Mouse (Mus musculus) forebrain, embryonic 15.5 days (tissue): Measurements from ENCODE around the gene Tmem266. TPM values are rescaled to one million over a fixed set of nuclear protein-coding genes. Genes with fewer than 3 reads are reported as not detected.
A peak's percentile ranks its signal among the peaks of the same experiment; 100 is the strongest.

ENCODE experiments used
- ATAC-seq: fragments of 200-750 bp; cut with Nextera tagmentation; replicated peaks from 2 replicates; pipeline ENCODE4 v1.8.0; 2017; ENCODE audit warnings: mild to moderate bottlenecking, moderate TSS enrichment, moderate library complexity
- H3K27ac ChIP-seq: fragments of 300-500 bp; sonication (generic); replicated peaks from 2 replicates; pipeline ENCODE4 v1.5.1; 2015; ENCODE audit warnings: mild to moderate bottlenecking, inconsistent platforms
- H3K27me3 ChIP-seq: fragments of 300-500 bp; sonication (generic); 2 replicates; pipeline ENCODE4 v1.6.1; 2015; ENCODE audit warnings: inconsistent platforms
- H3K36me3 ChIP-seq: fragments of 300-500 bp; sonication (generic); 2 replicates; pipeline ENCODE4 v1.6.1; 2015; ENCODE audit warnings: mild to moderate bottlenecking, inconsistent platforms
- H3K4me1 ChIP-seq: fragments of 300-500 bp; sonication (generic); 2 replicates; pipeline ENCODE4 v1.6.1; 2015; ENCODE audit warnings: inconsistent platforms
- H3K4me2 ChIP-seq: fragments of 300-500 bp; sonication (generic); replicated peaks from 2 replicates; pipeline ENCODE4 v1.6.1; 2015; ENCODE audit warnings: mild to moderate bottlenecking, inconsistent platforms
- H3K4me3 ChIP-seq: fragments of 300-500 bp; sonication (generic); 2 replicates; pipeline ENCODE4 v1.5.1; 2015; ENCODE audit warnings: mild to moderate bottlenecking, inconsistent platforms
- H3K9ac ChIP-seq: fragments of 300-500 bp; sonication (generic); replicated peaks from 2 replicates; pipeline ENCODE4 v1.6.1; 2015; ENCODE audit warnings: mild to moderate bottlenecking, inconsistent platforms
- H3K9me3 ChIP-seq: fragments of 300-500 bp; sonication (generic); 2 replicates; pipeline ENCODE4 v1.6.1; 2016; ENCODE audit warnings: inconsistent platforms
- WGBS: fragments of 180-500 bp; shearing (Covaris S2); methylation state at CpG from one replicate; pipeline ENCODE4 v1.1.7; 2015; ENCODE audit warnings: mixed read lengths; 5-methylcytosine and 5-hydroxymethylcytosine counted together
- polyA plus RNA-seq: library from polyadenylated mRNA; unstranded; fragments of >200 nt; fragmentation: Nextera tagmentation; extraction: Ambion mirVana; gene quantifications from 2 replicates; pipeline ENCODE4 v1.2.1, GENCODE M21; 2015

Tmem266 gene
- polyA plus RNA-seq, 1 experiment from 2014 or later = 1.4 TPM

DNA sequence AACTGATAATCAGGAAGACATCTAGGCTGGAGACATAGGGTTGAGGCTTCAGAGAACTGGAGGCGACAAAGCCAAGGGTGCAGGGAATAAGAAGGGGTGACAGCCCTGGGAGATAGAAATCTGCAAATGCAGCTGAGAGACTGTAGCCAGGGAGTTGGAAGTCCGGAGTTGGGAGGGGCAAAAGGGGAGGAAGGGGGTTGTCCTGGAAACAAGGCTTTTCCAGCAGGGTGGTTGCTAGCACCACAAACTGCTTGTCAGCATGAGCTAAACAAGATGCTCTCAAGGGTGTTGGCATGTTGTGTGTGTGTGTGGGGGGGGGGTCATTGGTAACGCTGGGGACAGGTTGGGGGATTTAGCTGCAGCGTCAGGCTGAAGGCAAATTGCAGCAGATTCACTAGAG, 82.1 kb downstream of the Tmem266 start:
- 37% methylated on average over 4 of the region's 4 CpGs for WGBS
- Histone ChIP-seq H3K4me2 (no peak overlapping the region), H3K4me1 (0 out of 2 replicates have a peak, but pooled peaks cover 4% of the 10 kb centered on the region), H3K27ac (no peak overlapping the region), H3K9ac (no peak overlapping the region), H3K27me3 (no peaks in the 10 kb centered on the region), H3K9me3 (no peaks in the 10 kb centered on the region), H3K36me3 (no peaks in the 10 kb centered on the region), H3K4me3 (no peak overlapping the region)
- ATAC-seq = 0 out of 2 replicates have a peak, but pooled peaks have one; percentile 19

DNA sequence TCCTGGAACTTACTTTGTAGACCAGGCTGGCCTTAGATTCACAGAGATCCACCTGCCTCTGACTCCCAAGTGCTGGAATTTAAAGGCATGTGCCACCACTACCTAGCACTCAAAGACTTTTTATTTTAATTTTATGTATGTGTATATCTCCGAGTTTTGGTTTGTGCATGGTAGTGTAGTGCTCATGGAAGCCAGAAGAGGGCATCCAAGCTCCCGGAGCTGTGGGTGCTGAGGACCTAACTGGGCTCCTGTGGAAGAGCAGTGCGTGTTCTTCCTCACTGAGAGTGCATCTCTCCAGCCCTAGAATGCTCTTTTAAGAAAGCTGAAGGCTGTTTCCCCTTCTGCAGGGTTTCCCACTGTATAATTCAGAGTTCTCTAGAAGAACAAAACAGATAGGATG, 83.1 kb downstream of the Tmem266 start:
- Histone ChIP-seq H3K4me2 (no peak overlapping the region), H3K27ac (no peak overlapping the region), H3K9ac (no peak overlapping the region), H3K4me3 (no peak overlapping the region), H3K4me1 (0 out of 2 replicates have a peak, but pooled peaks cover 4% of the 10 kb centered on the region), H3K27me3 (no peaks in the 10 kb centered on the region), H3K36me3 (no peaks in the 10 kb centered on the region), H3K9me3 (no peaks in the 10 kb centered on the region)
- ATAC-seq = no peak
- WGBS = 50% methylated on average over 3 of the region's 3 CpGs

DNA sequence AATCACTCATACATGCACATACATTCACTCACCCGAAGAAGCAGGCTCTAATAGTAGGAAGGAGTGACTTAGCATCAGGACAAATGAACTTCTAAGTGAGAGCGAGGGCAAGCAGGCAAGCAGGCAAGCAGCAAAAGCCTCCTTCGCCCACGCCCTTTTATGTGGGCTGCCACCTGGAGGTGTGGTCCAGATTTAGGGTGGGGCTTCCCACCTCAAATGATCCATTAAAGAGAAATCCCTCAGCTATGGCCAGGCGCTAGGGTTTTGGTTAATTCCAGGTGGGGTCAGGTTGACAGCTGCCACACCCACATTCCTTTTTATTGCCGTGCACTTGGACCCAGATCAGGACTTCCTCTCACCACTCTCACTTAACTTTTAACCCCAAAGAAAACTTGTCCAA, 83.7 kb downstream of the Tmem266 start:
- H3K4me3 ChIP-seq = no peak overlapping the region

DNA sequence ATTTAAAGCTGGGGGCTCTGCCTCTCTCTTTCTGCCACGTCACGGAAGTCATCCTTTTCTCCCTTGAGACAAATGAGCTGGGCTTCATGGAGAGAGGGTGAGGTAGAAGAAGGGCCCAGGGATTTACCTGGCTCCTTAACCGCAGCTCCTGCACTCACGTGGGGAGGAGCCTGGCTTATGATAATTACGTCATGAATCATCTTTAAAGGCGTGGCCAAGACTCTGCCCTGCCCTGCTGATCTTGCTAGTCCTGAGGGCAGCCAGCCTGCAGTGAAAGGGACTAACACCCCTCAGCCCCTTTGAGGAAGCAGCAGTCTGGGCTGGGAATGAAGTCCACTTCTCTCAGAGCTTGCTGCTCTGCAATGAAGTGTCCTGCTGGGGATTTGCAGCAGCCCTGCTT, 84.4 kb downstream of the Tmem266 start:
- 37% methylated on average over 6 of the region's 6 CpGs for WGBS
- no peaks in the 10 kb centered on the region for H3K36me3 ChIP-seq
- no peak overlapping the region for H3K4me2 ChIP-seq
- no peaks in the 10 kb centered on the region for H3K9me3 ChIP-seq
- H3K9ac ChIP-seq = no peak overlapping the region
- no peak overlapping the region for H3K27ac ChIP-seq
- H3K27me3 ChIP-seq = no peaks in the 10 kb centered on the region
- H3K4me3 ChIP-seq = no peak overlapping the region
- 0 out of 2 replicates have a peak, but pooled peaks cover 4% of the 10 kb centered on the region for H3K4me1 ChIP-seq
- ATAC-seq = no peak

More for the DNA sequence above, 83.7 kb downstream of the Tmem266 start:
- Histone ChIP-seq H3K4me2 (no peak overlapping the region), H3K36me3 (no peaks in the 10 kb centered on the region), H3K9me3 (no peaks in the 10 kb centered on the region), H3K4me1 (0 out of 2 replicates have a peak, but pooled peaks cover 4% of the 10 kb centered on the region), H3K27me3 (no peaks in the 10 kb centered on the region), H3K9ac (no peak overlapping the region), H3K27ac (no peak overlapping the region)
- 66% methylated on average over 6 of the region's 6 CpGs for WGBS
- no peak for ATAC-seq

DNA sequence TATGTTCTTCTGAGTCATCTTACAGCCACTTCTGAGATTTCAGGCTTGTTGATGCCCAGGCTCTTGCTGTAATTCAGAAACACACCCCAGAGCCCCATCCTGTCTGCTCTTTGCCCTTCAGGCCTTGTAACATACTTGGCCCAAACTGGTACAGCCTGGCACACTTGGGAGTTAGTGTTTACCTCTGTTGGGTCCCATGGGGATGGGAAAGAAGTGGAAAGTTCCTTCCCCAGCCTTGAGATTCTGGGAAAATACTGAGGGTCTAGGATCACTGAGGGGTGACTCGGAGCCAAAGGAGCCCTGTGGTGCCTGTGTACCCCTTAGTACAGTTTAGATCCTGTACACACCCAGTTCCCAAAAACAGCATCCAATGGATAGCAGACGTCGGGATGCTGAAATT, 95.1 kb downstream of the Tmem266 start:
- Histone ChIP-seq H3K9me3 (no peaks in the 10 kb centered on the region), H3K27me3 (no peaks in the 10 kb centered on the region), H3K4me2 (no peak overlapping the region), H3K9ac (no peak overlapping the region), H3K27ac (no peak overlapping the region), H3K4me1 (no peaks in the 10 kb centered on the region), H3K36me3 (no peaks in the 10 kb centered on the region), H3K4me3 (no peak overlapping the region)
- 90% methylated on average over 3 of the region's 3 CpGs for WGBS
- ATAC-seq = no peak

DNA sequence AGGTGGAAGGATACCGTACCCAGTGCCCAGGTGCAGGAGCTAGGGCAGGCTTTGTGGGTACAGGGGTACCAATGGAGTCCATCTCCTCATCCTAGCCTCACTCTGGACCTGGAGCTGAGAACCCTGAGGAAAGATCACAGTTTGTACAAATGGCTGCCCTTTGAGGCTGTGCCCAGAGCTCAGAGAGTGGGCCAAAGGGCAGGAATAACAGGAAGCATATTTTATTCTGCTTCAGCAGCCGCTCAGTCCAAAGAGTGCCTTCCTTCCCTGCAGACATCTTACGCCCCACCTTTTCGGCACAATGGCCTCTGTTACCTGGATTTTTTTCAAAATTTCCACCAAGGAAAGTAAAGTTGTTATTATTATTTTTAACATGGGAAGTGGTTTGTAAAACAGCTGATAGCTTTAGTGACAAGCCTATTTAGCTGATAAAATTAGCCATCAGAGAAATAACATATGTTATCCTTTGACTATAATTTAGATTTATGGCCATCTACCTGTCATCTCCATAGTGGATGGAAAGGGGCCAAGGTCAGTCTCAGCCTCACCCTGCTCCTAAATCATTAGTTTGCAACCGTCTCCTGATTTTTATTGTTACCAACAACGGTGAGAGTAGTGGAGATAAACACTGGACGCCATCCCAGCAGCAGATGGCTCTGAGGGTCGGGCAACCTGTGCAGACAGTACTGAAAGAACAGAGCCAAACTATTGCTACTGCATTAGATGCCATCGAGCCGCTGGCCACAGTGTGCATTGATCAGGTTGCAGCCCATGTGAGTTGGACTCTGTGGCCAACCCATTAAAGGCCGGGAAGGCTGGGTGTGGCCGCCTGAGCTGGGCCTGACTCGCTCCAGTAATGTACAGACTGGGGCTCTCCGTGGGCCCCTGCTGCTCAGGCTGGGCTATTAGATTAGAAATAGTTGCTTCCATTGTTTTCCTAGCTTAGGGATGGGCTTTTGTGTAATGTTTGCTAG, 97.0 kb downstream of the Tmem266 start:
- H3K4me2 ChIP-seq = no peak overlapping the region
- H3K4me3 ChIP-seq = no peak overlapping the region
- no peaks in the 10 kb centered on the region for H3K27me3 ChIP-seq
- no peaks in the 10 kb centered on the region for H3K9me3 ChIP-seq
- no peak for ATAC-seq
- no peak overlapping the region for H3K9ac ChIP-seq
- WGBS = 64% methylated on average over 14 of the region's 14 CpGs
- no peaks in the 10 kb centered on the region for H3K36me3 ChIP-seq
- no peaks in the 10 kb centered on the region for H3K4me1 ChIP-seq
- no peak overlapping the region for H3K27ac ChIP-seq

DNA sequence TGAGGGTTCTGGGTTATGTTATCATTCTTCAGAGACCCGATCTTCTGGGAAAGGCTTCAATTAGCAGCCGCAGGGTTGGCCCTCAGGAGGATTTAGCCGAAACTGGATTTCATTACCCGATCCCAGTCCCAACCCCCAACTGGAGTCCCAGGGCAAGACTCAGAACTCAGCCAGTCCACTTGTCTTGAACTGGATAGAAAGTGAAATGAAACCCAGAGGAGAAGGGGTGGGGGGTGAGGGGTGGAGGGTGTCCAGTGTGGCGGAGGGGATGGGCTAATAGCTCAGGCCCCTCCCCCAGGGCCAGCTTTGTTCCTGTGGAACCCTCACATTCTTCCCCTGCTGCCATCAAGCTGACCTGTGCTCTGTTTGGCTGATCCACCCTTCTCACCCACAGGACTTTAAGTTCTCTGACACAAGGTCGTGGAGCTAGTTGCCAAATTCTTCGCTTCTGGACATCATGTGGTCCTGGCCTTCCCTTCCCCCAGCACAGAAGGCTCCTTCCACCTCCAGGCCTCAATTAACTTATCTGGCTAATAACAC, 98.6 kb downstream of the Tmem266 start:
- no peaks in the 10 kb centered on the region for H3K36me3 ChIP-seq
- ATAC-seq = no peak
- no peak overlapping the region for H3K27ac ChIP-seq
- H3K4me1 ChIP-seq = peaks cover 5% of the 10 kb centered on the region; the same call in 1 of the 2 replicates
- H3K9me3 ChIP-seq = no peaks in the 10 kb centered on the region
- H3K9ac ChIP-seq = no peak overlapping the region
- H3K4me3 ChIP-seq = no peak overlapping the region
- WGBS = 69% methylated on average over 7 of the region's 7 CpGs
- no peaks in the 10 kb centered on the region for H3K27me3 ChIP-seq
- H3K4me2 ChIP-seq = no peak overlapping the region

DNA sequence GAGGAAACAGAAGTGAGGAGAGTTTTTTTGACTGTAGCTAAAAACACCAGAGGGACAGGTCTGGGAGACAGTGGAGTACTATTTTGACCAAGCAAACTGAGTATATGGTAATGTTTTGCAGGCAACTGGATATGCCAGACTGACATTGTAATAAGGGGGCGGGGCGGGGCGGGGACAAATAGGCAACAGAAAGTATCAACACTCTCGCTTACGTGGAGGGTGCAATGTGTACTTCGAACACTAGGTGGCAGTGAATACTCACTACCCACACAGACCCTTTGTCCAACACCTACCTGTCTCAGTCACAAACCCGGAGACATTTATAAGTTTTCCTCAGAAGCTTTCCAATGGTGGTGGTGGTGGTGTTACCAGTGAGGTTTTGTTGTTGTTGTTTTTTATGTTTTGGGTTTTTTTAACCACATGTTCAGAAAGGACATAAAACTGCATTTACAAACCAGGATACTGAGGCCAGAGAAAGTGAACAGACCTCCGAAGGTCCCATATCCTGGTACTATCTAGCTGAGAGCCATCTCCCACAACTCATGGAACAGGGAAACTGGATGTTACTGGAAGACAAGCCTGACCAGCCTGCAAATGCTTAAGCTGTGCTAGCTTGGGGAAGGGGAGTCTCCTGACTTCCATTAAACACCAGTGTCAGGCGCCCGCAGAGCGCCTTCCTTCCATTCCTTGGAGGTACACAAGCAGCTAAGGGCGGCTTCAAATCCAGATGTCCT, 102.7 kb downstream of the Tmem266 start:
- no peak overlapping the region for H3K4me3 ChIP-seq
- 32% methylated on average over 12 of the region's 12 CpGs for WGBS
- no peaks in the 10 kb centered on the region for H3K36me3 ChIP-seq
- no peak overlapping the region for H3K4me2 ChIP-seq
- H3K4me1 ChIP-seq = peaks cover 5% of the 10 kb centered on the region; the same call in 1 of the 2 replicates
- H3K27me3 ChIP-seq = no peaks in the 10 kb centered on the region
- H3K9me3 ChIP-seq = no peaks in the 10 kb centered on the region
- ATAC-seq = peak; percentile 84
- no peak overlapping the region for H3K27ac ChIP-seq
- H3K9ac ChIP-seq = no peak overlapping the region

DNA sequence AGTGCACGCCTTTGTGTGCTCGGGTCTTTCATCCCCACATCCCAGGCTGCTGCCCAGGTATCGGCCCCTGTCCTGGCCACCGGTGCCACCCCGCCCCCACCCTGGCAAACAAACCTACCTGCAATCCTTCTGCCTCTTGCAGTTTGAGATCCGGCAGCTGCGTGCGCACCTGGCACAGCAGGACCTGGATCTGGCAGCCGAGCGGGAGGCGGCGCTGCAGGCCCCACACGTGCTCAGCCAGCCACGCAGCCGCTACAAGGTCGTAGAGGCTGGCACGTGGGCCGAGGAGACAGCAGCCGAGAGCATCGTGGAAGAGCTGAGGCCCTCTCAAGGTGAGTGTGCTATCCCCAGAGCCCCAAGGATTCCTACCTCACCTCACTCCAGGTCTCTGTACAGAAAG, 103.4 kb downstream of the Tmem266 start:
- no peak overlapping the region for H3K27ac ChIP-seq
- H3K4me2 ChIP-seq = peak overlapping the region; percentile 33
- peaks cover 5% of the 10 kb centered on the region; the same call in 1 of the 2 replicates for H3K4me1 ChIP-seq
- H3K27me3 ChIP-seq = no peaks in the 10 kb centered on the region
- no peaks in the 10 kb centered on the region for H3K36me3 ChIP-seq
- 21% methylated on average over 20 of the region's 20 CpGs for WGBS
- H3K9ac ChIP-seq = no peak overlapping the region
- no peaks in the 10 kb centered on the region for H3K9me3 ChIP-seq
- H3K4me3 ChIP-seq = no peak overlapping the region
- ATAC-seq = no peak

DNA sequence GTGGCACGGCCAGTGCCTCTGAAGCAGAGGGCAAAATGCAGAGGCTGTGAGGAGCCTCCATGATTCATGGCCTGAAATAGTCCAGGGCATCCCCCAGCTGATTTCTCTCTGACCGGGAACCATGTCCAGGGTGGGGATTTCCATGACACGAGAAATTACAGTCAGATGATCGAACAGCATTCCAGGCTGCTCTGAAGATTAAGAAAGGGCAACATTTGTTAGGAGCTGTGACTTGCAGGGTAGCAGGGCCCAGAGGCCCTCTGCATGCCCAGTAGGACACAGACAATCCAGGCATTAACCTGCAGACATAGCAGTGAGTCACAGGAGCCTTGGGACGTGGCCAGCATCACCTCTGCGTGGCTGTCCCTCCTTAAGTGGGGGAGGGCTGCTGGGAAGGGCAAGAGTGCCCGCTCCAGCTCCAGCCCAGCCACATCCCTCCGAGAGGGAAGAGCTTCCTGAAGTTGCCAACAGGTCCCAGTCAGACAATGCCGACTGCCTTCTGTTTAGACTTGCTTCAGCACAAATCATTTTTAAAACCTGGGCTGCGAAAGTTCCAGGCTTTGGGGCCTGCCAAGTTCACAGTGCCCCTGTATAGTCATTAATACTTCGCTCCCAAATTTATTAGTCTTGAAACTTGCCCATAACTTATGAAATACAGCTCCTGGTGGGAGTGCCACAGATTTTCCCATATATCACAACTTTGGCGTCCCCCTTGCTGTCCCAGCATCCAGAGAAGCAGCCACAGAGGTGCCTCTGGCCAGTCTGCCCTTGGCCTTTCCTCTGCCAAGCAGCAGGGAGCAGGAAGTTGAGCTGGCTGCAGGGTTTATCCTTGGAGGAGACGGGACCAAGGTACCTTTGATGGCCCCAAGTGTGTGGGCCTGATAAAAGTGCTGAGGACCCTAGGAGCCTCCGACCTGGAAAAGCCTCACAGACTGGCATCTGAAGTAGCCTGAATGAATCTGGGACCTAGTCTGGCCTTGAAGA, 105.9 kb downstream of the Tmem266 start:
- Histone ChIP-seq H3K9ac (no peak overlapping the region), H3K9me3 (no peaks in the 10 kb centered on the region), H3K36me3 (no peaks in the 10 kb centered on the region), H3K27ac (no peak overlapping the region), H3K27me3 (no peaks in the 10 kb centered on the region), H3K4me2 (no peak overlapping the region), H3K4me3 (no peak overlapping the region), H3K4me1 (peaks cover 5% of the 10 kb centered on the region; the same call in 1 of the 2 replicates)
- 75% methylated on average over 14 of the region's 14 CpGs for WGBS
- no peak for ATAC-seq

DNA sequence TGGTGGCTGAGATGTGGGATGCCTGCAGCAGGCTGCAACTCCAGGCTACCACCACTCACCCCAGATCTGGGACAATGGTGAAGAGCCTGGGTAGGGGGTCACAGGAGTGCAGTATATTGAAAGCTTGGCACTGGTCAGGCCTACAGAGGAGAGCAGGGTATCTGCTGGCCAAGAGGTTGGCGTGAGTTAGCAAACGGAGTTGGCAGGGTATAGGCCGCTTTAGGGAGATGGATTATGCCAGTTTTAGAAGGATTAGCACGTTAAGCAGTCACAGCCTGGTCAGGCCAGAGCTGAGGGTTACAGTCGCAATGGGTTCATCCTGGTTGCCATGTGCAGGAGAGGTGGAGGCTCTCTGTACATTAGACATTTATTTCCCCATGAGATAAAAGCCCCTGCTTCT, 107.2 kb downstream of the Tmem266 start:
- Histone ChIP-seq H3K27me3 (no peaks in the 10 kb centered on the region), H3K4me3 (no peak overlapping the region), H3K9me3 (no peaks in the 10 kb centered on the region), H3K9ac (no peak overlapping the region), H3K27ac (no peak overlapping the region), H3K4me1 (peaks cover 5% of the 10 kb centered on the region; the same call in 1 of the 2 replicates), H3K36me3 (no peaks in the 10 kb centered on the region), H3K4me2 (no peak overlapping the region)
- WGBS = 81% methylated on average over 5 of the region's 5 CpGs
- no peak for ATAC-seq
